Mouse (Mus musculus) forebrain, embryonic 11.5 days (tissue): ENCODE measurements at regions not wholly inside any gene's neighbourhood (a gene's known extent, or its start where the extent isn't known, plus 50 kb on each side); places are given as distances from the start of the nearest gene placed in this dataset.
A peak's percentile ranks its signal among the peaks of the same experiment; 100 is the strongest.

Experiments used
- ATAC-seq: fragments of 200-750 bp; cut with Nextera tagmentation; replicated peaks from 2 replicates; pipeline ENCODE4 v1.8.0; 2017; ENCODE audit warnings: moderate TSS enrichment; ENCODE audit not compliant: low FRiP score
- DNase-seq: peaks from one replicate; pipeline ENCODE4 v3.0.0-alpha.2; 2017; ENCODE audit warnings: low spot score
- H3K27ac ChIP-seq: fragments of 300-500 bp; sonication (generic); 2 replicates; pipeline ENCODE4 v1.5.1; 2014; ENCODE audit warnings: low read depth, low read length
- H3K27me3 ChIP-seq: fragments of 300-500 bp; sonication (generic); 2 replicates; pipeline ENCODE4 v1.6.1; 2014; ENCODE audit warnings: mild to moderate bottlenecking, low read length, mixed read lengths; ENCODE audit not compliant: control insufficient read depth, insufficient read depth
- H3K36me3 ChIP-seq: fragments of 300-500 bp; sonication (generic); 2 replicates; pipeline ENCODE4 v1.6.1; 2014; ENCODE audit warnings: mild to moderate bottlenecking, low read length, moderate library complexity, mixed read lengths; ENCODE audit not compliant: control insufficient read depth, insufficient read depth
- H3K4me1 ChIP-seq: fragments of 300-500 bp; sonication (generic); replicated peaks from 2 replicates; pipeline ENCODE4 v1.6.1; 2014; ENCODE audit warnings: low read length, mixed read lengths; ENCODE audit not compliant: control insufficient read depth, insufficient read depth
- H3K4me2 ChIP-seq: fragments of 300-500 bp; sonication (generic); 2 replicates; pipeline ENCODE4 v1.6.1; 2014; ENCODE audit warnings: low read depth, mild to moderate bottlenecking, low read length, moderate library complexity, mixed read lengths; ENCODE audit not compliant: severe bottlenecking
- H3K4me3 ChIP-seq: fragments of 300-500 bp; sonication (generic); 2 replicates; pipeline ENCODE4 v1.5.1; 2014; ENCODE audit warnings: low read depth, low read length
- H3K9ac ChIP-seq: fragments of 300-500 bp; sonication (generic); 2 replicates; pipeline ENCODE4 v1.6.1; 2014; ENCODE audit warnings: low read length
- H3K9me3 ChIP-seq: fragments of 300-500 bp; sonication (generic); 2 replicates; pipeline ENCODE4 v1.6.1; 2016; ENCODE audit warnings: low read length, mixed read lengths; ENCODE audit not compliant: control insufficient read depth
- WGBS: fragments of 180-500 bp; shearing (Covaris S2); extraction: QIAGEN DNeasy Blood & Tissue Kit; methylation state at CpG from one replicate; pipeline ENCODE4 v1.1.7; 2014; 5-methylcytosine and 5-hydroxymethylcytosine counted together

DNA sequence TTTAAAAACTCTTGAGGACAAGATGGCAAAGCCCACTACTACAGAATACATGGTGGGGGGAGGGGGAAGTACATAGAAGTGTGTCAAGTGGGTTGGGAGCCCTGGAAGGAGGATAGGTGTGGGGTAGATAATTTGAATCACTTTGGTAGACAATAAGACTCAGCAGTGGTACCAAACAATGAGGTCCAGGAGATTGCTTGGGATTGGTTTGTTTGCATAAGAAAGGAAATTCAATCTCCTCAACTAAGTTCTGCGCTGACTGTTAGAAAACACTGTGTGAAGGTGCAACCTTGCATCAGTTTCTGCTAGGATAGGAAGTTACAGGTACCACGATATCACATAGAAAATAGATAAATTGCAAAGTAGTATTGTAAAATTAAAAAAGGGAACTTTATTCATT is 1595.6 kb upstream of the Pcdh7 start:
- Histone ChIP-seq H3K27ac (no peak overlapping the region), H3K27me3 (no peaks in the 10 kb centered on the region), H3K36me3 (no peaks in the 10 kb centered on the region), H3K4me3 (no peak overlapping the region), H3K4me1 (no peaks in the 10 kb centered on the region), H3K9ac (no peak overlapping the region), H3K4me2 (no peak overlapping the region), H3K9me3 (no peaks in the 10 kb centered on the region)
- DNase-seq, result no peak
- ATAC-seq, result 0 out of 2 replicates have a peak, but pooled peaks have one; percentile 24
- 52% methylated on average over 2 of the region's 2 CpGs for WGBS

DNA sequence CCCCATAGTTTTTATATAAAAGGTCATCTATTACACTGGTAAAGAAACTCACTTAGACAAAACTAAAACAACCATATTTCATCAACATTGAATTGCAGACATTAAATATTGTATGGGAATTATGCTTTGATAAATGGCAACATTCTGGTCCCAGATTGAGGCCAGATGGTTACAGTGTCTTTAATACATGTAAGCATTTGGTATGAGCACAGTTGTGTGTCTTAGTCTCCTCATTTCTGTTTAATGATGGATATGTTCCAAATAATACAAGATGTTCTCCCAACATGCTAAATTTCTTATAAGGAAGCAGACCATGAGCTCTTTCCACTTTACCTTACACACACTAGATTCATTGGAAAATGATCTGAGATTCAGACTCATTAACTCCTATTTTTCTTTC is 1576.2 kb upstream of the Pcdh7 start:
- Histone ChIP-seq H3K27ac (no peak overlapping the region), H3K4me1 (no peaks in the 10 kb centered on the region), H3K9ac (no peak overlapping the region), H3K36me3 (no peaks in the 10 kb centered on the region), H3K4me2 (no peak overlapping the region), H3K27me3 (no peaks in the 10 kb centered on the region), H3K9me3 (no peaks in the 10 kb centered on the region), H3K4me3 (no peak overlapping the region)
- no peak for ATAC-seq
- DNase-seq, result no peak
